Mouse (Mus musculus): ENCODE results near the gene Crp.

Gene Crp

DNA sequence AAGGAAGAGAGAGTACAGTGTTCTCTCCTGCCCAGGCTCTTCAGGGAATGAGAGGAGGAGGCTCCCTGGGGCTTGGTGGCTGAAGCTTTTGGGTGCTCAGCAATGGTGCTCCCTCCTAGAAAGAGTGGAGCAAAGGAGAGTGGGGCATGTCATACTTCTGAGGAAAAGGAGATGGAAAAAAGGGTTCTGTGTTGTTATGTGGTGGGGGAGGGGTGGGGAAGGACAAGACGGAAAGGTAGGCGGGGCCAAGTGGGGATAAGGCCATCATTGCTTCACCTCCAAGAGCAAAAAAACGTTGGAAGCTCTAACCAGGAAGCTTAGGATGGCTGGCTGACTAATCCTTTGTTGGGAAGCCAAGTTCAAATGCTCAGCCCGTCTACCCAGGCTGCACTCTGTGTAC lies 14.1 kb downstream of the Crp start:
- no peak for DNase-seq (ENCODE audit: low read depth, low spot score)

DNA sequence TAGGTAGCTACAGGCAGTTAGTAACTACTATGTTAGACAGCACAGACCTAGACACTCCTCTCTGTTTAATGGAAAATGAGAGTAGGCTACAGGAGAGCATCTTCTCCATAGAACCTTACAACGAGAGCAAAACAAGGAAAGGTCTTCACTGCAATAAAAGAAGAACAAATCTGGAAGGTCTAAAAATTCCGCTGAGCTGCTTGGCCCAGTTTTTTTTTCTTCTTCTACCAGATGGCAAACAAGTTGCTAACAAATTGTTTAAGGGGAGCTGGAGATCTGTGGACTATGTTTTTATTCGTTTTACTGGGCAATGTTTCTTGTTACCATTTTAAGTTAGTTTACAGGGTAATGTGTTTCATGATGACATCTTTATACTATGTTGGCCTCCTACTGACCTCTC lies 53.4 kb downstream of the Crp start:
- no peak for DNase-seq (ENCODE audit: low read depth, low spot score)

DNA sequence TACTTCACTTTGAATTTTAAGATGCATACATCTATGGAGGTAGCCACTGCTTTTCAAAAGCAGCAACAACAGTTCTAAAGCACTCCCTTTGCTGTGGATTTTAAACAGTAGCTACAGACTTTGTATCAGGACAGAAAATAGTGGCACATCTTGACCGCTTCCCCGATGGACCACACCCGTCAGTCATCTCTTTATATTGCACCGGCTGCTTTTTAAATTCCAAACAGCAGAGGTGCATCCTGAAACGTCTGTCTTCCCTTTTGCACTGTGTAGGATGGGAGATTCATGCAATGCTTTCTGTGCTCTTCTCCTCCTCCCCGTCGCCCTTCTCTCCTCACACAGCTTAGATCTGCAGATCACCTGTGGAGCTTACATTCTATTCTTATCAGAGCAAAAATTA lies 57.3 kb downstream of the Crp start:
- DNase-seq (ENCODE audit: low read depth, low spot score): no peak

DNA sequence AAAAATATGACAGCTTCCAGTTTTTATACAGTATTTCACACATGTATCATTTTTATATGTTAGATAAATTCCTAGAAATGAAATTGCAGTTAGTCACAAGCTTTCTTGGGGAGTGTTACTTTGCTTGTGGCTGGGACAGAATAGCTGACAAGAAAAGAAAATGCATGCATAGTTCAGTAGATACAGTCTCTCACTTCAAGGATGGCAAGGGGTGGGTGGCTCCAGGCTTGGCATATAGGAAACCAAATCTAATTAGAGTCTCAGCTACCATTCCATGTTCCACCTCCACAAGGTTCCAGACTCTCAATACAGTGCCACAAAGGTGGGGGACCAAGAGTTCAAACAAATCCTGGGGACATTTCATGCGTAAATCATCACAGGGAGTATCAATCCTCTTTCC lies 61.7 kb downstream of the Crp start:
- DNase-seq (ENCODE audit: low read depth, low spot score): no peak

DNA sequence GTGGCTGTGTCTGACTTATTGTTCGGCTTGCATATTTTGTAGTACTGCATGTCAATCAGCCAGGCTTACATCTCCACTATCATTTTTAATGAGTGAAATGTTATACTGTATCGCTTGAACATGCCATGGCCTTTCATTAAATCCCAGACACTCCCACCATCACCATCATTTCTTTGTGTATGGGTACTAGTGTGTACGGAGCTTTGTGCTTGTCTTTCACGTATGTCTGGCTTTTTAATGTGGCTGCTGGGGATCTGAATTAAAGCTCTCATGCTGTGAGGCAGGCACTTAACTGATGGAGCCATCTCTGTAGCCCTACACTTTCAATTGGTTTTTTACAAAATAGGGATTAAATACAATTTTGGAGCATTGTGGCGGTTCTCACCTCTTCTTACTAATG lies 81.3 kb downstream of the Crp start:
- no peak for DNase-seq (ENCODE audit: low read depth, low spot score)

DNA sequence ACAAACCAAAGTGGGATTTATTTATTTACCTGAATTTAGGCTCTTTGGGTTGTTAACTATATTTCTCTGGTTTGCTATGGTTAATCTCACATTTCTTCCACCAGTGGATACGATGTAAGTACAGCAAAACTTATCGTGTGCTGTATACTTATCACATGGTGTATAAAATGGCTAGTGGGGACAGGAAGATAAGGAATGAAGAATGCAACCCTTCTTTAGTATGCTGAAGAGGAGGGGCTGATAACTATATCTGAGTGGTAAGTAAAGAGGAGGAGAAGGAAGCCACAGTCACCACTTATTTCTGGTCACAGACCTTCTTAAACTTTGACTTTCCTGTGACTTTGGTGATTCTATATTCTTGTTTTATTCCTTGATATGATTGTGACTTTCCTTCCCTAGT lies 87.5 kb downstream of the Crp start:
- DNase-seq (ENCODE audit: low read depth, low spot score): no peak

DNA sequence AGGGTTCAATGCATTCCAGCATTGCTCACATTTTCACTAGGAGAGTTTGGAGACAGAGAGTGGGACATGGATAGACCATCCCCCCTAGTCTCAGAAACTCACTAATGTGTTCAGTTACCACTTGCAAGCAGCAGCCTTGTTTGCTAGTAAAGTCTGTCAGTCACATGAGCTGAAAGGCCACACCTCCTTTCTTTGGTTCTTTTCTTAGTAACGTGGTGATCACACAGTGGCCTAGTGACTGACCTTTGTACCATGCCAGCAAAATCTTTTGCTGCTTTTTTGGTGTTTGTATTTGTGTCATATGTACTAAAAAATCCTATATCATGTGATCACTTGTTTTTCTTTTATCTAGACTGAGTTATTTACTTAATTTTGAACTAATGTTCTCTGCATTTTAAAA lies 88.0 kb downstream of the Crp start:
- DNase-seq (ENCODE audit: low read depth, low spot score): no peak

DNA sequence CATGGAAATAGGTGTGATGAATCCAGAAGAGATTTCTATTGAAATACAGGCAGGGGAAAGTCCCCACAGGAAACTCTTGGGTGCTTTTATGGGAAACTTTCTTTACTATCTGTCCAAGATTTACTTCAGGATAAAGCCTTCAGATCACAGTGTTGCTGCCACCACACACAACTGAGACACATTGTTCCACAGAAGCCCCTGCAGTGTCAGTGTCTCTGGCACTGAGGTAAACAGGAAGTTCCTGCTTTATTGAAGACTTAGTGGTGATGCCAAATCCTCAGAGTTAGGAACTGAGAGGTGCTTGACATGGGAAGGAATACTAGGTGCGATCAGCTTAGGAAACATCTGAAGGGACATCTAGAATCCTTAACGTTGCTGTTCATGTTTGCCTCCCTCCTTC lies 131.1 kb downstream of the Crp start:
- no peak for DNase-seq (ENCODE audit: low read depth, low spot score)

DNA sequence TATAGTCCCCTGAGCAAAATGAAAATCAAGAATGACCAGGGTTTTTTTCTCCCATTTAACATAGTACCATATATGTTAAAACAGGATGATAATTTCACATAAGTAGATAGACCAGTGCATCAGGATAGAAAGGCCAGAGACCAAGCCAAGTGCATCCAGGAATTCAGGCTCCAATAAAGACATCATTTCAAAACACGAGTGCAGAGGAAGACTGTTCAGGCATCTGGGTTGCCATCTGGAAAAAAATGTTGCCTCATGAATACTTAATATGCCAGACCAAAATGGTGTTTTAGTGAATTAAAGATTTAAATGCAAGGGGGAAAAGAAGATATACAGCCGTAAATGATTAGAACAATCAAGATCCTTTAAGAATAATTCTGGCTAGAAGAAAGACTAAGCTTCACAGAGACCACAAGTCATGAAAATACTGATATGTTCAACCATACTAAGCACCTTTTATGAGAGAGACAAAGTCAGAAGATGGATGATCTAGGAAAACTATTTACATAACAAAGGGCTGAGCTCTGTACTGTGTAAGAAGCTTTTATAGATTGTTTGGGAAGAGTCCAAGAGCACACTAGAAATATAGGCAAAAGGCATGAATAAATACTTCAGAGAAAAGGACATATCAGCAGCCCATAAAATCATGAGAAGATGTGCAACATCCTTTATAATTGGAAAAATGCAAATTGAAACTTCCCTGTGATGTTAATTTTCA lies 149.3 kb downstream of the Crp start:
- no peak for DNase-seq (ENCODE audit: low read depth, low spot score)

DNA sequence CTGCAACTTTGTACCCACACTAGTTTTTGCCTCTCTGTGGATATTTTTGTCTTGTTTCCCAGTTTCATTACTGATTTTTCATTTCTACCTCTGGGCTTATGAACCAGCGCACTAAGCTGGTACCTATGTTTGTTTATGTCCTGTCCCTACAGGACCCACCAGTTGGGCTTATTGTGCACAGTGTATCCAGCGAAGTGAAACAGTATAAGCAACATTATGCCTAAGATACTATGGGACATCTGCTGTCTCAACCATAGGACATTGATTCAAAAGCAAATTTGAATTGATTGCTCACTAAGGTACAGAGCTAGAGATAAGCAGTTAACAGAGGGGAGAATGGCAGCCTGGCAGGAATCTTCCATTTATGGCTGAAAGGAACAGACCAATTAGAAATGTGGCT lies 150.3 kb downstream of the Crp start:
- DNase-seq (ENCODE audit: low read depth, low spot score): no peak

DNA sequence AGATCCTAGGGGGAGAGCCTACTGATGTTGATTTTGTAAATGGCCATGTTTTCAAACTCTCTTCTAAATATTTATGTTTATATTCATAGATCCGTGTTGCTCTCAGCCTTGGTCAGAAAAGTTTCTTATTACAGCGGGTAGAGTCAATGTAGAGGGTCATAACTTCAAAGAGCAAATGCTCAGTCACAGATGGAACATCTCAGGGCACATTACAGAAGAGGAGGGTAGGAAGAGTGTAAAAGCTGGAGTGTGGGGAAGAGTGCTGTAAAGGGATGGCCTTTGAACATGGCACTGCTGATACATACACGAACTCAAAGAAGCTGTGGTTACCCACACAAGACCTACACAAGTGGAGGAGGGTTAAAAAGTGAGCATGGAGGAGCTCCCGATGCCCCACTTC lies 177.4 kb downstream of the Crp start:
- DNase-seq (ENCODE audit: low read depth, low spot score): no peak

DNA sequence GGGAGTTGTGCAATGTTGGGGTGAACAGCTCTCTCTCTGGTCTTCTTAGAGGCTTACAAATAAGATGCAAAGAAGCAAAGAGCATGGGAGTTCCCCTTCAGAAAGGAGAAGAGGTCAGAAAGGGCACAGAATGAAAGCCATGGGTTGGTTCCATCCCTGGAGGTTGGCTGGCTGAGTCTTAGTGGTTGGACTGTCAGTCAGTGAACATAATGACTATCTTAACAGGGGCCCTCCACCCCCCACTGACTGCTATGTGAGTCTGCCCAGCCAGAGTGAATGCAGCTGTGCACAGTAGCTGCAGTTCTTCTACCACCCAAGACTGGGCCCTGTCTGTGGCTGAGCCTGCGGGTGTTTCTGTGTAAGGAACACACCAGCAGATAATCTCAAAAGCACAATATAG lies 178.8 kb downstream of the Crp start:
- DNase-seq (ENCODE audit: low read depth, low spot score): no peak

All from skeletal muscle tissue, adult 2 months (tissue).